ENCODE assay signal across 18 mouse cellular contexts in the genomic region with DNA sequence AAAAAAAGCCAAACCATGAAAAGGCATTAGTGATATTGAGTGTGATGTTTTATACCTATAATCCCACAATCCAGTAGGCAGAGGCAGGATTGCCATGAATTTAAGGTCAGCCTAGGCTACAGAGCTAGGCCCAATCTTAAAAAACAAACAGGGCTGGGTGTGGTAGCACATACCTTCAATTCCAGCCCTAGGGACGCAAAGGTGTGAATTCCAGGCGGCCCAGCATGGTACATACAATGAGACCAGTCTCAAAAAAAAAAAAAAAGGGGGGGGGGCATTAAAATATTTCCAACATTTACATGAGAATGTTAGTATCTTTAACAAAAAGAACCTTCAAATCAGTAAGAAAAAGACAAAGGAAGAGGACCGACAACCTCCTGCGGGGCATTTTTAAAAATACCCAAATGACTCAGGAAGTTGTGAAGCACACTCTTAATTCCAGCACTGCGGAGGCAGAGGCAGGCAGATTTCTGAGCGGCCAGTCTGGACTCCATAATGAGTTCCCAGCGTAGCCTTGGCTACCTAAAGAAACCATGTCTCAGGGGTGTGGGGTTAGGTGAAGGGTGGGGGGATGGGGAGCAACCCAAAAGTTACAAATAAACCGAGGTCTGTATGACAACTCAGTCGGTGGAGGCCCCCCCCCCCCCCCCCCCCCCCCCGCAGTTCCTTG. TPM values are rescaled to one million over a fixed set of nuclear protein-coding genes. Genes with fewer than 3 reads are reported as not detected.
DNase-seq lines count a peak whose midpoint lies in the region.
"Had no signal": no experiment of that assay in that cellular context is flagged by ENCODE, and none has a peak within 500 bp of the region (broad histone marks: within the 10 kb centered on the region; RNA-seq: fewer than 3 reads in every experiment).

No protein-coding gene starts in this region.

- DNase-seq in ES-CJ7 (ENCODE audit: low read depth, low spot score) = peak; percentile 91
- peak; percentile 99 for DNase-seq in R1 (ENCODE audit: low read depth, low spot score)
- no peak for DNase-seq in left cerebral cortex, adult 8-10 months (ENCODE audit: low spot score in 2 of 2)
- DNase-seq in urinary bladder, postnatal 25 days (ENCODE audit: low spot score) = no peak
- no peak for DNase-seq in lung, postnatal 25 days (ENCODE audit: low spot score)
- DNase-seq: adrenal gland, adult 8-10 months; adrenal gland, postnatal 14 days; cerebellum, adult 11 months; cerebellum, adult 18-20 months; cerebellum, adult 8-10 months; cerebellum, adult 9-11 months; cerebellum, postnatal 14 days; cerebellum, postnatal 36 days; embryo, embryonic 11 days had no signal

RNA-seq across cellular contexts. Expression of gene Aire, which starts 4.8 kb away (rescaled TPM):
- total RNA-seq in left cerebral cortex, adult 8-10 months (2022) = under 1 TPM in 3 of 4 experiments, not detected in 1; 0.23 to 0.97 (median 0.37) TPM
- total RNA-seq: adrenal gland, adult 18-20 months; adrenal gland, adult 8-10 months; adrenal gland, postnatal 14 days; adrenal gland, postnatal 4 days; common myeloid progenitor, adult 5-6 weeks; G1E had no signal

RNA-seq across cellular contexts. Expression of gene Dnmt3l, which starts 6.4 kb away (rescaled TPM):
- 1 to 10 TPM in 1 of 4 experiments, under 1 TPM in 1, not detected in 2; 0.77 to 1.4 TPM for total RNA-seq in left cerebral cortex, adult 8-10 months (2022)

RNA-seq across cellular contexts. Expression of gene Icosl, which starts 20.9 kb away (rescaled TPM):
- 1 to 10 TPM; 2.5 to 4.1 (median 3.7) TPM for total RNA-seq in left cerebral cortex, adult 8-10 months (2022)

RNA-seq across cellular contexts. Expression of gene Pfkl, which starts 38.3 kb away (rescaled TPM):
- total RNA-seq in left cerebral cortex, adult 8-10 months (2022) = 100 to 1,000 TPM; 149 to 184 (median 161) TPM

Comparison
In these comparisons a context has a peak if more than half of its experiments do, and no peak if none do; other contexts are left out.
1. DNase-seq: peak in ES-CJ7 (single experiment) and R1 (single experiment); none in left cerebral cortex, adult 8-10 months (0 of 2), urinary bladder, postnatal 25 days (single experiment) and lung, postnatal 25 days (single experiment).